Mouse (Mus musculus) neural tube, embryonic 11.5 days (tissue): ENCODE results near the gene Myo5c. TPM values are rescaled to one million over a fixed set of nuclear protein-coding genes. Genes with fewer than 3 reads are reported as not detected.
A peak's percentile ranks its signal among the peaks of the same experiment; 100 is the strongest.

ENCODE experiments used
- ATAC-seq: fragments of 200-750 bp; cut with Nextera tagmentation; 2 replicates; pipeline ENCODE4 v1.8.0; 2017; ENCODE audit warnings: moderate number of reproducible peaks, mild to moderate bottlenecking, moderate TSS enrichment, moderate library complexity; ENCODE audit not compliant: insufficient read depth, low FRiP score, low TSS enrichment
- DNase-seq: peaks from one replicate; pipeline ENCODE4 v3.0.0-alpha.2; 2015; ENCODE audit warnings: low spot score
- H3K27ac ChIP-seq: fragments of 300-500 bp; sonication (generic); 2 replicates; pipeline ENCODE4 v1.5.1; 2014; ENCODE audit warnings: low read depth, mild to moderate bottlenecking, low read length
- H3K27me3 ChIP-seq: fragments of 300-500 bp; sonication (generic); 2 replicates; pipeline ENCODE4 v1.6.1; 2014; ENCODE audit warnings: mild to moderate bottlenecking, low read length, mixed read lengths; ENCODE audit not compliant: control insufficient read depth, insufficient read depth
- H3K36me3 ChIP-seq: fragments of 300-500 bp; sonication (generic); 2 replicates; pipeline ENCODE4 v1.6.1; 2014; ENCODE audit warnings: mild to moderate bottlenecking, low read length, moderate library complexity, mixed read lengths; ENCODE audit not compliant: control insufficient read depth, insufficient read depth
- H3K4me1 ChIP-seq: fragments of 300-500 bp; sonication (generic); 2 replicates; pipeline ENCODE4 v1.6.1; 2014; ENCODE audit warnings: low read length, mixed read lengths; ENCODE audit not compliant: control insufficient read depth, insufficient read depth
- H3K4me2 ChIP-seq: fragments of 300-500 bp; sonication (generic); 2 replicates; pipeline ENCODE4 v1.6.1; 2014; ENCODE audit warnings: low read depth, mild to moderate bottlenecking, moderate library complexity
- H3K4me3 ChIP-seq: fragments of 300-500 bp; sonication (generic); 2 replicates; pipeline ENCODE4 v1.5.1; 2014; ENCODE audit warnings: low read depth, low read length
- H3K9ac ChIP-seq: fragments of 300-500 bp; sonication (generic); 2 replicates; pipeline ENCODE4 v1.6.1; 2014; ENCODE audit warnings: mild to moderate bottlenecking, low read length
- H3K9me3 ChIP-seq: fragments of 300-500 bp; sonication (generic); 2 replicates; pipeline ENCODE4 v1.6.1; 2016; ENCODE audit warnings: low read length; ENCODE audit not compliant: control insufficient read depth
- WGBS: fragments of 180-500 bp; shearing (Covaris S2); extraction: QIAGEN DNeasy Blood & Tissue Kit; methylation state at CpG from one replicate; pipeline ENCODE4 v1.1.7; 2014; 5-methylcytosine and 5-hydroxymethylcytosine counted together
- polyA plus RNA-seq: library from polyadenylated mRNA; unstranded; fragments of >200 nt; fragmentation: Nextera tagmentation; extraction: Ambion mirVana; gene quantifications from 2 replicates; pipeline ENCODE4 v1.2.1, GENCODE M21; 2014

Gene Myo5c
- 0.35 and 0.36 TPM in 2 replicates for polyA plus RNA-seq

GRCm38 (mm10) chr9:75231841-75232746 lies at the start of gene Myo5c:
Gene Myo5c (plus strand): TSS chr9:75232020.
- peak within 1 kb of the TSS; percentile 53 for H3K4me2 ChIP-seq
- H3K27ac ChIP-seq, result no peak within 1 kb of the TSS
- H3K36me3 ChIP-seq, result no peaks in the 10 kb centered on the region
- peaks cover 6% of the 10 kb centered on the region for H3K4me1 ChIP-seq
- no peak; the same call in 1 of the 2 replicates for ATAC-seq
- peaks cover 23% of the 10 kb centered on the region for H3K27me3 ChIP-seq
- no peaks in the 10 kb centered on the region for H3K9me3 ChIP-seq
- no peak within 1 kb of the TSS for H3K9ac ChIP-seq
- H3K4me3 ChIP-seq, result peak within 1 kb of the TSS; percentile 22
- 3% methylated on average over 48 of the region's 48 CpGs for WGBS
- DNase-seq, result no peak

GRCm38 (mm10) chr9:75187646-75188260 lies 44.1 kb upstream of the Myo5c start:
- H3K4me3 ChIP-seq, result no peak overlapping the region
- H3K9ac ChIP-seq, result no peak overlapping the region
- no peaks in the 10 kb centered on the region for H3K9me3 ChIP-seq
- 91% methylated on average over 3 of the region's 3 CpGs for WGBS
- ATAC-seq (no peak), DNase-seq (no peak)
- no peaks in the 10 kb centered on the region for H3K27me3 ChIP-seq
- H3K27ac ChIP-seq, result no peak overlapping the region
- no peaks in the 10 kb centered on the region for H3K4me1 ChIP-seq
- no peak overlapping the region for H3K4me2 ChIP-seq
- H3K36me3 ChIP-seq, result peaks cover 5% of the 10 kb centered on the region

- no peak overlapping the region for H3K4me2 ChIP-seq
- H3K4me3 ChIP-seq, result no peak overlapping the region
- H3K36me3 ChIP-seq, result no peaks in the 10 kb centered on the region; the same call in 1 of the 2 replicates
- ATAC-seq, result no peak
- no peak for DNase-seq
- no peaks in the 10 kb centered on the region for H3K4me1 ChIP-seq
- H3K27me3 ChIP-seq, result no peaks in the 10 kb centered on the region
- H3K9me3 ChIP-seq, result no peaks in the 10 kb centered on the region
- H3K27ac ChIP-seq, result no peak overlapping the region
- 57% methylated on average over 4 of the region's 4 CpGs for WGBS
- no peak overlapping the region for H3K9ac ChIP-seq
Measured at GRCm38 (mm10) chr9:75193858-75194257, 38.0 kb upstream of the Myo5c start.

- ATAC-seq (no peak), DNase-seq (no peak)
- H3K9ac ChIP-seq, result no peak overlapping the region
- no peaks in the 10 kb centered on the region for H3K27me3 ChIP-seq
- H3K27ac ChIP-seq, result no peak overlapping the region
- no peaks in the 10 kb centered on the region for H3K36me3 ChIP-seq
- H3K4me2 ChIP-seq, result no peak overlapping the region
- no peaks in the 10 kb centered on the region for H3K4me1 ChIP-seq
- 66% methylated on average over 2 of the region's 2 CpGs for WGBS
- no peak overlapping the region for H3K4me3 ChIP-seq
- H3K9me3 ChIP-seq, result no peaks in the 10 kb centered on the region
Measured at GRCm38 (mm10) chr9:75196335-75196734, 35.5 kb upstream of the Myo5c start.

GRCm38 (mm10) chr9:75197297-75197696 lies 34.5 kb upstream of the Myo5c start:
- DNase-seq (peak; percentile 25), ATAC-seq (peak; percentile 27; the same call in 1 of the 2 replicates)
- WGBS, result 67% methylated on average over 6 of the region's 6 CpGs
- H3K36me3 ChIP-seq, result no peaks in the 10 kb centered on the region
- no peak overlapping the region for H3K4me2 ChIP-seq
- H3K9ac ChIP-seq, result no peak overlapping the region
- H3K9me3 ChIP-seq, result no peaks in the 10 kb centered on the region
- no peak overlapping the region for H3K4me3 ChIP-seq
- no peak overlapping the region for H3K27ac ChIP-seq
- H3K4me1 ChIP-seq, result no peaks in the 10 kb centered on the region
- H3K27me3 ChIP-seq, result no peaks in the 10 kb centered on the region

- WGBS, result 89% methylated on average over 1 of the region's 1 CpGs
Measured at GRCm38 (mm10) chr9:75201506-75201905, 30.3 kb upstream of the Myo5c start.

GRCm38 (mm10) chr9:75202036-75202435 lies 29.8 kb upstream of the Myo5c start:
- WGBS, result 93% methylated on average over 2 of the region's 2 CpGs
- H3K4me3 ChIP-seq, result no peak overlapping the region
- no peaks in the 10 kb centered on the region for H3K36me3 ChIP-seq
- H3K9ac ChIP-seq, result no peak overlapping the region
- DNase-seq (no peak), ATAC-seq (no peak)
- no peak overlapping the region for H3K4me2 ChIP-seq
- H3K4me1 ChIP-seq, result no peaks in the 10 kb centered on the region
- no peak overlapping the region for H3K27ac ChIP-seq
- no peaks in the 10 kb centered on the region for H3K27me3 ChIP-seq
- no peaks in the 10 kb centered on the region for H3K9me3 ChIP-seq

More at GRCm38 (mm10) chr9:75201506-75201905, 30.3 kb upstream of the Myo5c start:
- H3K27me3 ChIP-seq, result no peaks in the 10 kb centered on the region
- no peak overlapping the region for H3K4me3 ChIP-seq
- DNase-seq (no peak), ATAC-seq (no peak)
- no peak overlapping the region for H3K9ac ChIP-seq
- no peaks in the 10 kb centered on the region for H3K4me1 ChIP-seq
- H3K4me2 ChIP-seq, result no peak overlapping the region
- no peaks in the 10 kb centered on the region for H3K9me3 ChIP-seq
- H3K36me3 ChIP-seq, result no peaks in the 10 kb centered on the region
- no peak overlapping the region for H3K27ac ChIP-seq

- Histone ChIP-seq H3K27me3 (no peaks in the 10 kb centered on the region), H3K4me3 (no peak overlapping the region), H3K9ac (no peak overlapping the region), H3K36me3 (peaks cover 3% of the 10 kb centered on the region; the same call in 1 of the 2 replicates), H3K4me1 (no peaks in the 10 kb centered on the region), H3K4me2 (no peak overlapping the region), H3K27ac (no peak overlapping the region), H3K9me3 (no peaks in the 10 kb centered on the region)
- no peak for DNase-seq
- ATAC-seq, result no peak
- 82% methylated on average over 1 of the region's 1 CpGs for WGBS
Measured at GRCm38 (mm10) chr9:75209246-75209645, 22.6 kb upstream of the Myo5c start.
